Mouse (Mus musculus) liver, postnatal 0 days (tissue): ENCODE results near the gene Zfp993.
"Not testable (repeated sequence)": the region's sequence is repeated elsewhere in the genome, so short reads cannot be mapped to it uniquely, and the experiment has no call there.

Experiments used
- CTCF ChIP-seq: sonication (generic); IDR thresholded peaks from 2 replicates; pipeline ENCODE4 v1.5.1; 2016; ENCODE audit warnings: antibody characterized with exemption, low read depth
- EP300 ChIP-seq: IDR thresholded peaks from 2 replicates; pipeline ENCODE4 v1.6.1; 2016; ENCODE audit warnings: antibody characterized with exemption, low read depth, mild to moderate bottlenecking

- not testable (repeated sequence) for TF ChIP-seq CTCF, EP300
Observed at GRCm38 (mm10) chr4:146649641-146650040, 38.9 kb downstream of the Zfp993 start.
